ENCODE assay signal across 9 mouse cellular contexts in genomic region chr7:70354606-70355356, GRCm38 (mm10). TPM values are rescaled to one million over a fixed set of nuclear protein-coding genes. Genes with fewer than 3 reads are reported as not detected.
A peak's percentile ranks its signal among the peaks of the same experiment; 100 is the strongest.
DNase-seq lines count a peak whose midpoint lies in the region; ATAC-seq lines count a peak whose summit lies in the region.
"Had no signal": no experiment of that assay in that cellular context is flagged by ENCODE, and none has a peak within 500 bp of the region (broad histone marks: within the 10 kb centered on the region; RNA-seq: fewer than 3 reads in every experiment).

No protein-coding gene starts in this region.

- H3K9me3 ChIP-seq in hindbrain, embryonic 15.5 days, result no peaks in the 10 kb centered on the region
- H3K9me3 ChIP-seq in liver, embryonic 16.5 days (replicated peaks; ENCODE audit: control insufficient read depth, low read length), result no peaks in the 10 kb centered on the region

- peak overlapping the region; percentile 82 for H3K4me2 ChIP-seq in hindbrain, embryonic 15.5 days
- H3K4me2 ChIP-seq in liver, embryonic 16.5 days (ENCODE audit: low read depth, low read length), result peak overlapping the region; percentile 20; the same call in 1 of the 2 replicates

- no peaks in the 10 kb centered on the region for H3K36me3 ChIP-seq in hindbrain, embryonic 15.5 days
- H3K36me3 ChIP-seq in liver, embryonic 16.5 days (ENCODE audit: control insufficient read depth, insufficient read depth), result no peaks in the 10 kb centered on the region

- H3K4me3 ChIP-seq in hindbrain, embryonic 15.5 days, result peak overlapping the region; percentile 87
- peak overlapping the region; percentile 15; the same call in 1 of the 2 replicates for H3K4me3 ChIP-seq in liver, embryonic 16.5 days (ENCODE audit: low read depth, low read length)
- H3K4me3 ChIP-seq: megakaryocyte, embryonic 14.5 days had no signal

- peaks cover 25% of the 10 kb centered on the region for H3K4me1 ChIP-seq in hindbrain, embryonic 15.5 days (replicated peaks)
- no peaks in the 10 kb centered on the region; the same call in 1 of the 2 replicates for H3K4me1 ChIP-seq in liver, embryonic 16.5 days (ENCODE audit: control insufficient read depth, low read depth, low read length)

- peaks cover 4% of the 10 kb centered on the region; the same call in 1 of the 2 replicates for H3K27me3 ChIP-seq in hindbrain, embryonic 15.5 days
- H3K27me3 ChIP-seq in liver, embryonic 16.5 days (ENCODE audit: control insufficient read depth, insufficient read depth, low read depth, low read length), result peaks cover 39% of the 10 kb centered on the region

- WGBS in hindbrain, embryonic 15.5 days, result 17% methylated on average over 14 of the region's 14 CpGs
- 10% methylated on average over 14 of the region's 14 CpGs for WGBS in liver, embryonic 16.5 days (ENCODE audit: insufficient replicate concordance)

- peak overlapping the region; percentile 94 for H3K9ac ChIP-seq in hindbrain, embryonic 15.5 days
- no peak overlapping the region for H3K9ac ChIP-seq in liver, embryonic 16.5 days (ENCODE audit: low read depth, low read length)

- ATAC-seq in hindbrain, embryonic 15.5 days (ENCODE audit: low FRiP score, low read depth), result 0 out of 2 replicates have a peak, but pooled peaks have one; percentile 9
- ATAC-seq in liver, embryonic 16.5 days (ENCODE audit: low read depth), result no peak
- no peak for ATAC-seq in monocyte, adult 5-6 weeks (replicated peaks; ENCODE audit: insufficient number of reproducible peaks, low FRiP score, low TSS enrichment, poor library complexity, severe bottlenecking)

- peak overlapping the region; percentile 97 for H3K27ac ChIP-seq in hindbrain, embryonic 15.5 days (replicated peaks)
- no peak overlapping the region for H3K27ac ChIP-seq in liver, embryonic 16.5 days (ENCODE audit: low read length)

- DNase-seq in adrenal gland, postnatal 10 days, result peak; percentile 31
- DNase-seq in adrenal gland, postnatal 4 days (ENCODE audit: low spot score in 2 of 2), result no peak
- peak; percentile 77 for DNase-seq in embryo, embryonic 10.5 days (ENCODE audit: low spot score)
- DNase-seq in ovary, postnatal 36 days (ENCODE audit: low spot score), result no peak
- no peak for DNase-seq in gastrocnemius, adult 8-10 months (ENCODE audit: low spot score in 2 of 2)

RNA-seq across cellular contexts. Expression of gene Nr2f2, which starts 11.8 kb away (rescaled TPM):
- total RNA-seq in adrenal gland, postnatal 10 days (2021), result 10 to 100 TPM; 78.3 to 79.6 TPM
- 100 to 1,000 TPM; 143 to 160 TPM for total RNA-seq in adrenal gland, postnatal 4 days (2021)
- polyA plus RNA-seq in hindbrain, embryonic 15.5 days (2015; fragmentation: Nextera tagmentation; extraction: Ambion mirVana), result 87.2 and 90.1 TPM in 2 replicates
- polyA plus RNA-seq in liver, embryonic 16.5 days (2015; fragmentation: Nextera tagmentation; extraction: Ambion mirVana), result 6.2 and 6.7 TPM in 2 replicates
- total RNA-seq in monocyte, adult 5-6 weeks (2017), result not detected in 3 replicates
- 10 to 100 TPM; 18.0 to 21.0 (median 20.2) TPM for total RNA-seq in gastrocnemius, adult 8-10 months (2022)

Comparison
In these comparisons a context has a peak if more than half of its experiments do, and no peak if none do; other contexts are left out.
1. DNase-seq: peak in adrenal gland, postnatal 10 days (single experiment) and embryo, embryonic 10.5 days (single experiment); none in adrenal gland, postnatal 4 days (0 of 2), ovary, postnatal 36 days (single experiment) and gastrocnemius, adult 8-10 months (0 of 2).
2. RNA of gene Nr2f2, which starts 11.8 kb away (total RNA-seq): 143 to 160 TPM in adrenal gland, postnatal 4 days, 78.3 to 79.6 TPM in adrenal gland, postnatal 10 days and 18.0 to 21.0 TPM in gastrocnemius, adult 8-10 months; not detected in monocyte, adult 5-6 weeks; every median in the first group is over 10 times any median in the second.